Mouse (Mus musculus) G1E-ER4 (cell line): ENCODE measurements around the gene Trim67. TPM values are rescaled to one million over a fixed set of nuclear protein-coding genes. Genes with fewer than 3 reads are reported as not detected.

Experiments used
- GATA1 ChIP-seq: IDR thresholded peaks from one replicate; pipeline ENCODE4 v1.8.0; 2012; ENCODE audit warnings: low read length, inconsistent platforms
- polyA plus RNA-seq: library from polyadenylated mRNA; stranded (reverse); fragments of >175 nt; gene quantifications from 2 replicates; pipeline ENCODE4 v1.2.3, GENCODE M21; 2012

Gene Trim67
- not detected in 2 replicates for polyA plus RNA-seq

DNA sequence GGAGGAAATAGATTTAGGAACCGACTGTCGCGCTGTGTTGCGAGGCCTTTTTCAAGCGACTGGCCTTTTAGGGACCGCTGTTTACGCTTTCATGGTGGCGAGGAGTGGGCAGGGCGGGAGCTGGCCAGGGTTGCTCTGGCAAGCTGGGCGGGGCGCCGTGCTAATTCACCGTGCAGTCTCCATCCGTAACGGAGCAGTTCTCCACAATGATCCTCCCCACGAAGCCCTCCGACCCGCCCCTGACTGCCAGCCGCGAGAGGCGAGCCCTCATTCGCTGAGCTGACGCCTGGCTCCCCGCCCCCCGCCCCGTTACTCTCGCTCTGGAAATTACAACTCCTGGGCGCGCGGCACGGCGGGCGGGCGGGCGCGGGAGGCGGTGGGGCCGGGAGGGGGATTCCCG lies at the start of gene Trim67:
TSS of gene Trim67 (plus strand) at position 385 of the 400 bp plus-strand sequence.
- no peak for TF ChIP-seq GATA1

GRCm38 (mm10) chr8:124746661-124747060 lies 46.2 kb upstream of the Trim67 start:
- no peak for TF ChIP-seq GATA1

DNA sequence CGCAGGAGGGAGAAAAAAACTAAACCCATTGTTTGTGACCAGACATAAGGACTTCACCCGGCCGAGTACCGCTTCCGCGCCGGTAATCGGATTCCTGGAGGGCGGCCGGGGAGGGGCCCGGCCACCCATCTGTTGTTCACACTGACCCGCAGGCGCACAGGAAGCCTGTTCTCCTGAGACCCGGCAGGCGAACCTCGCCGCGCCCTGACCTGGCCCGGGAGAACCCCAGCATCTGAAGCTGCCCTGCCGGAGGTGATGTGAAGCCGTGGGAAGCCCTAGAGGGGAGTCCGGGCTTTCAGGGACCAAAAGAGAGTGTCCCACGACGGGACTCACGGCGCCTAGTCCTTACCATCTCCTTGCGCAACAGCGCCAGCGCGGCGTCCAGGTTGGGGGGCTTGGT lies 41.7 kb upstream of the Trim67 start:
- TF ChIP-seq GATA1: no peak

DNA sequence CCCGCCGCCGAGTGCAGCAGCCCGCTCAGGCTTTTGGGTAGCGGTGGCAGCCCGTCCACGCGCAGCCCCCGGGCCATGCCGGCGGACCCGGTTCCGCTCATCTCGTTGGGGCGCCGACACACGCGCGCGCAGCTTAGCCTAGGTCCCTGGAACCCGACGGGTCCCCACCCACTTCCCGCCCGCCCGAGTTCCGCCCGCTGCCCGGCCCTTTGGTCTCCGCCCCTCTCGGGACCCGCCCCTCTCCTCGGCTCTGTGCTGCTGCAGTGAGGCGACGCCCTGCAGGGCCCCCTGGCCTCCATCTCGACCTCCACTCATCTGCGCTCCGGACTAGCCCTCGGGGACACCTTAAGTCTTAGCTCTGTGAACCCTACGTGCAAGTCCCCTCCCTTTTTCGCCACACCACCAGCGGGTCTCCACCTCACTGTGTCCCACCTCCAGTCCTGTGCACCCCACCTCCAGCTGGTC lies 41.2 kb upstream of the Trim67 start, which contains the start of gene Fam89a:
TSS of gene Fam89a (minus strand) at position 124 of the 465 bp plus-strand sequence.
- no peak for TF ChIP-seq GATA1

GRCm38 (mm10) chr8:124752325-124752862 lies 40.5 kb upstream of the Trim67 start:
- TF ChIP-seq GATA1: no peak

GRCm38 (mm10) chr8:124754101-124754791 lies 38.6 kb upstream of the Trim67 start:
- TF ChIP-seq GATA1: no peak

DNA sequence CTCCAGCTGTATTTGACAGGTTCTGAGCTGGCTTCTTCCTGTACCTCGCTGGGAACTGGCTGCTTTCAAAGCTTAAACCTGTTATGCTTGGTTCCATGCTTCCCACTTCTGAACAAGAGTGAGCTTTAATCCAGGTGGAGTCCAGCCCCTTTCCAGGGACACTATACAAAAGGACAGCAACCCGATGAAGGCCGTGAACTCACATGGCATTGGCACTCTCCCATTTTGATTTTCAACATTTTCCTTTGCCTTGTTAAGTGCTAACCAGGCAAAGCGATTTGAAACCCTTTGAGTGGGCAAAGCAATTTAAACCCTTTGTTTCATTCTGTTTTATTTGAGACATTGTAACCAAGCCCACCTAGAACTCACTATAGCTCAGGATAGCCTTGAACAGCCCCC lies 38.1 kb upstream of the Trim67 start:
- TF ChIP-seq GATA1: no peak

- TF ChIP-seq GATA1: no peak
Observed at GRCm38 (mm10) chr8:124755481-124755880, 37.4 kb upstream of the Trim67 start.

- TF ChIP-seq GATA1: no peak
Observed at GRCm38 (mm10) chr8:124756153-124756552, 36.7 kb upstream of the Trim67 start.

DNA sequence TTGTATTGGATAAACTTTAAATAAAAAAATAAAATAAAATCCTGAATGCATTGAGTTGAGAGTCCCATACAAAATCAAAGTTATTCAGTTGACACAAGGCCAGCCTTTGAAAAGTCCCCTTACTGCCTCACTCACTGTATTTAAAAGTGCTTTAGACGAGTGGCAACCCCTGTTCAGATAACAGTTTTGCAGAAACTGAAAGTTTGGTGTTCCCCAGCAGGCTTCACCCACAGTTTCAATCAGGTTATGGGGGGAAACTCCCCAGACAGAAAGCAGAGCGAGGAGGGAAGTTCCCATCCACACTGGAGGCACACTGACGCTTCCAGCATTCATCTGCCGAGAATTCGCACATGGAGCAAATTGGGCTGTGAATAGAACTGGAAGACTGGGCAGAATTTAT lies 36.3 kb upstream of the Trim67 start:
- no peak for TF ChIP-seq GATA1

DNA sequence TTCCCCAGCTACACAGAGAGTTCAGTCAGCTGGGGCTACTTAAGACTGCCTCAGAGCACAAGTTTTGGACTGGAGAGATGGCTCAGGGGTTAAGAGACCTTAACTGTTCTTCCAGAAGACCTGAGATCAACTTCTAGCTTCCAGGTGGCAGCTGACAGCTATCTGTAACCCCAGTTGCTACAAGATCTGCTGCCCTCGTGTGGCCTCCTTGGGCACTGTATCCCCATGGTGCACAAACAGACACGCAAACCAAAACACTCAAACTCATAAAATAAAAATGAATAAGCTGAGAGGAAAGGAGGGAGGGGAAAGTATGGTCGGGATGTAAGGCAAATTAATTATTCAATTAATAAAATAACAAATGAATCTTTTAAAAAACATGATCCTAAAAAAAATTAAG lies 34.3 kb upstream of the Trim67 start:
- no peak for TF ChIP-seq GATA1

- TF ChIP-seq GATA1: no peak
Observed at GRCm38 (mm10) chr8:124763061-124763460, 29.8 kb upstream of the Trim67 start.

DNA sequence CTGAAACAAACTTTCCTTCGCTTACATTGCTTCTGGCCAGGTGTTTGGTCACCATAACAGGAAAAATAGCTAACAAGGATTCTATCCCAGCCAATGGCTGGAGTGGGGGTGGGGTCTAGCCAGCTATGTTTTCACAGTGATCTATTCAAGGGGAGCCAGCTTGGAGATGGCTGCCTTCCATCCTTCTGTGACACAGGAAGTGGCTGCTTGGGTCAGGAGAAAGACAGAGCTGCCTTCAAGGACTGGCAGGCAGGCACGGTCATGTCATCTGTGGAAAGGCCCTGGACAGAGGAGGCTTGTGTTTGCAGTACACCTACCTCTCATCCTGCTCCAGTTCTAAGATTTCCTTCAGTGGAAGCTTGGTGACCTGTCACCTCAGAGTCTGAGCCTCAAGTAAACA lies 20.5 kb upstream of the Trim67 start:
- TF ChIP-seq GATA1: no peak

DNA sequence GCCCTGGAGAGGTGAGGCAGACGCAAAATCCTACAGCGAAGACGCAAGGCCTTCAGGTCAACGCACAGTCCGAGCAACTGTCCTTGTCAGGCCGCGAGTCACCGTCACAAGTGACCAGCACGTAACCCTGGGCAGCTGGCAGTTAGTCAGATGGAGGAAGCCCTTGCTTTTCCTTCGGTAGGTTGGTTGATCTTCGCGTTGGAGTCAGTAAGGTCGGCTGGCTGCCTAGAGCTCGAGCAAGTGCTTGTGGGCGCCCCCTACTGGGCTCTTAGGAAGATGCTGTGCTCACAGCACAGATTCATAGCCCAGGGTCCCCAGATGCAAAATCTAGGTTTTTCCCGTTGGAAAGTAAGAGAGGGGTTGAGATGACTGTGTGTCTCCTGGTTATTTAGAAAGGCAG lies 17.2 kb upstream of the Trim67 start:
- TF ChIP-seq GATA1: no peak

- no peak for TF ChIP-seq GATA1
Observed at GRCm38 (mm10) chr8:124780236-124780635, 12.7 kb upstream of the Trim67 start.

- TF ChIP-seq GATA1: no peak
Observed at GRCm38 (mm10) chr8:124782431-124782830, 10.5 kb upstream of the Trim67 start.

GRCm38 (mm10) chr8:124783228-124783627 lies 9.7 kb upstream of the Trim67 start:
- TF ChIP-seq GATA1: no peak

DNA sequence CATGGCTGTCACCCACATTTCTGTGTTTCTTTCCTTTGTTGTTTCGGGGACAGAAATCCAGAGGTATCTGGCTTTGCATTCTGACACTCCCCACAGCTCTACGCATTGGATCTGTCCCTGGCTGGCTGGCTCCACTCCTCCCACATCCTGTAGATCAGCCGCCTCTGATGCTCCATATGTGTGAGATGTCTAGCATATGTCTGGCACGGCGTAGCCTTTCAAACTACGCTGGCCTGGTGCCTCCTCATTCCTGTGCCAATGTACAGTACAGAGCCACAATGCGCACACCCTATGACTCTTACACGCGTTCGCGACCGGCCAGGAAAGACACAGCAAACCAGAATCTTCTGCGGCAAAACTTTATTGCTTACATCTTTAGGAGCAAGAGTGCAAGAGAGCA lies 8.3 kb upstream of the Trim67 start:
- no peak for TF ChIP-seq GATA1
